23 mouse cellular contexts compared by ENCODE assay signal in genomic region chr9:53258199-53258598, GRCm38 (mm10). TPM values are rescaled to one million over a fixed set of nuclear protein-coding genes. Genes with fewer than 3 reads are reported as not detected.
DNase-seq lines count a peak whose midpoint lies in the region; ATAC-seq and TF ChIP-seq lines count a peak whose summit lies in the region.
"Had no signal": no experiment of that assay in that cellular context is flagged by ENCODE, and none has a peak within 500 bp of the region (broad histone marks: within the 10 kb centered on the region; RNA-seq: fewer than 3 reads in every experiment).

No protein-coding gene starts in this region.

- H3K4me2 ChIP-seq in lung, postnatal 0 days (replicated peaks; ENCODE audit: low read depth, low read length): no peak overlapping the region
- H3K4me2 ChIP-seq in embryonic facial prominence, embryonic 11.5 days (ENCODE audit: low read depth, low read length): no peak overlapping the region
- H3K4me2 ChIP-seq in limb, embryonic 13.5 days (replicated peaks): no peak overlapping the region
- no peak overlapping the region for H3K4me2 ChIP-seq in forebrain, embryonic 11.5 days (ENCODE audit: low read depth, low read length, severe bottlenecking)
- H3K4me2 ChIP-seq: forebrain, embryonic 12.5 days; hindbrain, embryonic 15.5 days; intestine, embryonic 15.5 days; limb, embryonic 12.5 days; neural tube, embryonic 15.5 days; stomach, embryonic 15.5 days had no signal

- H3K9ac ChIP-seq in lung, postnatal 0 days (replicated peaks; ENCODE audit: low read depth): no peak overlapping the region
- H3K9ac ChIP-seq in embryonic facial prominence, embryonic 11.5 days (replicated peaks; ENCODE audit: low read length): 0 out of 2 replicates have a peak overlapping the region, but pooled peaks have one; percentile 19
- peak overlapping the region; percentile 1; the same call in 1 of the 2 replicates for H3K9ac ChIP-seq in limb, embryonic 13.5 days
- no peak overlapping the region for H3K9ac ChIP-seq in forebrain, embryonic 11.5 days (ENCODE audit: low read length)
- H3K9ac ChIP-seq: forebrain, embryonic 12.5 days; hindbrain, embryonic 15.5 days; intestine, embryonic 15.5 days; limb, embryonic 12.5 days; liver, embryonic 14.5 days; neural tube, embryonic 15.5 days; stomach, embryonic 15.5 days had no signal

- TF ChIP-seq EP300 in lung, postnatal 0 days (IDR thresholded peaks at IDR 0.05): no peak

- no peaks in the 10 kb centered on the region for H3K27me3 ChIP-seq in lung, postnatal 0 days (replicated peaks; ENCODE audit: insufficient read depth, low read length)
- H3K27me3 ChIP-seq in embryonic facial prominence, embryonic 11.5 days (ENCODE audit: control insufficient read depth, insufficient read depth, low read length): no peaks in the 10 kb centered on the region
- no peaks in the 10 kb centered on the region for H3K27me3 ChIP-seq in limb, embryonic 13.5 days
- H3K27me3 ChIP-seq in forebrain, embryonic 11.5 days (ENCODE audit: control insufficient read depth, insufficient read depth, low read length): no peaks in the 10 kb centered on the region
- H3K27me3 ChIP-seq: forebrain, embryonic 12.5 days; hindbrain, embryonic 15.5 days; intestine, embryonic 15.5 days; limb, embryonic 12.5 days; neural tube, embryonic 15.5 days; Patski; stomach, embryonic 15.5 days had no signal

- H3K36me3 ChIP-seq in lung, postnatal 0 days (ENCODE audit: insufficient read depth, low read length): no peaks in the 10 kb centered on the region
- no peaks in the 10 kb centered on the region for H3K36me3 ChIP-seq in embryonic facial prominence, embryonic 11.5 days (replicated peaks; ENCODE audit: control insufficient read depth, insufficient read depth, low read depth, low read length)
- no peaks in the 10 kb centered on the region for H3K36me3 ChIP-seq in limb, embryonic 13.5 days
- no peaks in the 10 kb centered on the region for H3K36me3 ChIP-seq in forebrain, embryonic 11.5 days (ENCODE audit: control insufficient read depth, insufficient read depth, low read length)
- H3K36me3 ChIP-seq: forebrain, embryonic 12.5 days; hindbrain, embryonic 15.5 days; intestine, embryonic 15.5 days; limb, embryonic 12.5 days; neural tube, embryonic 15.5 days; stomach, embryonic 15.5 days had no signal

- H3K27ac ChIP-seq in lung, postnatal 0 days (ENCODE audit: low read length): 0 out of 2 replicates have a peak overlapping the region, but pooled peaks have one; percentile 54
- H3K27ac ChIP-seq in embryonic facial prominence, embryonic 11.5 days (replicated peaks; ENCODE audit: low read depth, low read length): no peak overlapping the region
- peak overlapping the region; percentile 34; the same call in 1 of the 2 replicates for H3K27ac ChIP-seq in limb, embryonic 13.5 days
- H3K27ac ChIP-seq in forebrain, embryonic 11.5 days (ENCODE audit: low read depth, low read length): no peak overlapping the region
- H3K27ac ChIP-seq: forebrain, embryonic 12.5 days; hindbrain, embryonic 15.5 days; intestine, embryonic 15.5 days; limb, embryonic 12.5 days; liver, embryonic 14.5 days; neural tube, embryonic 15.5 days; stomach, embryonic 15.5 days had no signal

- WGBS in lung, postnatal 0 days: 26% methylated on average over 6 of the region's 6 CpGs
- 18% methylated on average over 6 of the region's 6 CpGs for WGBS in embryonic facial prominence, embryonic 11.5 days
- 18% methylated on average over 6 of the region's 6 CpGs for WGBS in limb, embryonic 13.5 days
- WGBS in forebrain, embryonic 11.5 days: 55% methylated on average over 6 of the region's 6 CpGs

- H3K9me3 ChIP-seq in lung, postnatal 0 days (ENCODE audit: low read length): no peaks in the 10 kb centered on the region
- H3K9me3 ChIP-seq in embryonic facial prominence, embryonic 11.5 days (replicated peaks; ENCODE audit: control insufficient read depth, low read length): no peaks in the 10 kb centered on the region
- no peaks in the 10 kb centered on the region for H3K9me3 ChIP-seq in limb, embryonic 13.5 days
- H3K9me3 ChIP-seq in forebrain, embryonic 11.5 days (ENCODE audit: control insufficient read depth, low read length): no peaks in the 10 kb centered on the region
- H3K9me3 ChIP-seq: forebrain, embryonic 12.5 days; hindbrain, embryonic 15.5 days; intestine, embryonic 15.5 days; limb, embryonic 12.5 days; neural tube, embryonic 15.5 days; stomach, embryonic 15.5 days had no signal

- peaks cover 6% of the 10 kb centered on the region for H3K4me1 ChIP-seq in lung, postnatal 0 days (ENCODE audit: insufficient read depth, low read depth, low read length)
- no peaks in the 10 kb centered on the region for H3K4me1 ChIP-seq in embryonic facial prominence, embryonic 11.5 days (ENCODE audit: control insufficient read depth, insufficient read depth, low read length)
- H3K4me1 ChIP-seq in limb, embryonic 13.5 days: peaks cover 13% of the 10 kb centered on the region
- no peaks in the 10 kb centered on the region for H3K4me1 ChIP-seq in forebrain, embryonic 11.5 days (replicated peaks; ENCODE audit: control insufficient read depth, insufficient read depth, low read length)
- H3K4me1 ChIP-seq: hindbrain, embryonic 15.5 days; neural tube, embryonic 15.5 days; stomach, embryonic 15.5 days had no signal

- no peak for TF ChIP-seq CTCF in lung, postnatal 0 days (IDR thresholded peaks at IDR 0.05)

- ATAC-seq in frontal cortex, adult (ENCODE audit: low TSS enrichment): 0 out of 2 replicates have a peak, but pooled peaks have one; percentile 8
- ATAC-seq in lung, postnatal 0 days: peak; percentile 58
- ATAC-seq in embryonic facial prominence, embryonic 11.5 days (replicated peaks; ENCODE audit: insufficient number of reproducible peaks, low FRiP score, low TSS enrichment, low read depth): no peak
- ATAC-seq in limb, embryonic 13.5 days (ENCODE audit: low FRiP score, low read depth): peak; percentile 67; the same call in 1 of the 2 replicates
- no peak for ATAC-seq in forebrain, embryonic 11.5 days (replicated peaks; ENCODE audit: low FRiP score)
- ATAC-seq: intestine, embryonic 15.5 days; Patski had no signal

- no peak for DNase-seq in frontal cortex, postnatal 10 days (ENCODE audit: low spot score in 2 of 2)
- peak; percentile 44 for DNase-seq in lung, postnatal 0 days (ENCODE audit: low spot score)
- DNase-seq in lung, postnatal 25 days (ENCODE audit: low spot score): no peak
- peak; percentile 46 for DNase-seq in embryonic facial prominence, embryonic 11.5 days (ENCODE audit: low spot score)
- DNase-seq in heart, adult 8-10 months (ENCODE audit: low spot score): no peak
- DNase-seq in forebrain, embryonic 11.5 days (ENCODE audit: low spot score): no peak
- DNase-seq: cerebellum, adult 18-20 months; cerebellum, postnatal 25 days; heart, adult 18-20 months; kidney, adult 8-10 months; right cerebral cortex, postnatal 4 days; thymus, adult 18-20 months; thymus, postnatal 36 days had no signal

- H3K4me3 ChIP-seq in lung, postnatal 0 days (ENCODE audit: low read depth, low read length): no peak overlapping the region
- no peak overlapping the region for H3K4me3 ChIP-seq in embryonic facial prominence, embryonic 11.5 days (ENCODE audit: low read depth, low read length)
- H3K4me3 ChIP-seq in limb, embryonic 13.5 days: no peak overlapping the region
- H3K4me3 ChIP-seq in forebrain, embryonic 11.5 days (ENCODE audit: low read depth, low read length): no peak overlapping the region
- H3K4me3 ChIP-seq: forebrain, embryonic 12.5 days; hindbrain, embryonic 15.5 days; intestine, embryonic 15.5 days; limb, embryonic 12.5 days; neural tube, embryonic 15.5 days; stomach, embryonic 15.5 days had no signal

RNA-seq across cellular contexts. Expression of gene Ddx10, which starts 10.3 kb away (rescaled TPM):
- polyA plus RNA-seq in lung, postnatal 0 days (2015; fragmentation: Nextera tagmentation; extraction: Ambion mirVana): 14.2 and 16.5 TPM in 2 replicates
- 33.7 and 37.4 TPM in 2 replicates for polyA plus RNA-seq in embryonic facial prominence, embryonic 11.5 days (2014; fragmentation: Nextera tagmentation; extraction: Ambion mirVana)
- 28.6 and 29.9 TPM in 2 replicates for polyA plus RNA-seq in limb, embryonic 13.5 days (2015; fragmentation: Nextera tagmentation; extraction: Ambion mirVana)
- total RNA-seq in heart, adult 8-10 months (2022): 10 to 100 TPM in 1 of 4 experiments, 1 to 10 TPM in 3; 9.5 to 10.5 (median 9.7) TPM
- 27.9 and 32.2 TPM in 2 replicates for polyA plus RNA-seq in forebrain, embryonic 11.5 days (2014; fragmentation: Nextera tagmentation; extraction: Ambion mirVana)

RNA-seq across cellular contexts. Expression of gene Exph5, which starts 43.3 kb away (rescaled TPM):
- polyA plus RNA-seq in lung, postnatal 0 days (2015; fragmentation: Nextera tagmentation; extraction: Ambion mirVana): 7.2 and 8.1 TPM in 2 replicates
- polyA plus RNA-seq in embryonic facial prominence, embryonic 11.5 days (2014; fragmentation: Nextera tagmentation; extraction: Ambion mirVana): 0.85 and 0.98 TPM in 2 replicates
- polyA plus RNA-seq in limb, embryonic 13.5 days (2015; fragmentation: Nextera tagmentation; extraction: Ambion mirVana): 0.97 and 1.2 TPM in 2 replicates
- total RNA-seq in heart, adult 8-10 months (2022): under 1 TPM; 0.13 to 0.56 (median 0.24) TPM
- 0.64 and 1.0 TPM in 2 replicates for polyA plus RNA-seq in forebrain, embryonic 11.5 days (2014; fragmentation: Nextera tagmentation; extraction: Ambion mirVana)

Comparison
In these comparisons a context has a peak if more than half of its experiments do, and no peak if none do; other contexts are left out.
1. DNase-seq: peak in lung, postnatal 0 days (single experiment) and embryonic facial prominence, embryonic 11.5 days (single experiment); none in frontal cortex, postnatal 10 days (0 of 2), lung, postnatal 25 days (single experiment), heart, adult 8-10 months (single experiment) and forebrain, embryonic 11.5 days (single experiment).
2. ATAC-seq: peak in frontal cortex, adult (single experiment), lung, postnatal 0 days (single experiment) and limb, embryonic 13.5 days (single experiment); none in embryonic facial prominence, embryonic 11.5 days (single experiment) and forebrain, embryonic 11.5 days (single experiment).
3. H3K27ac ChIP-seq: peak in lung, postnatal 0 days (single experiment) and limb, embryonic 13.5 days (single experiment); none in embryonic facial prominence, embryonic 11.5 days (single experiment) and forebrain, embryonic 11.5 days (single experiment).
4. H3K9ac ChIP-seq: peak in embryonic facial prominence, embryonic 11.5 days (single experiment) and limb, embryonic 13.5 days (single experiment); none in lung, postnatal 0 days (single experiment) and forebrain, embryonic 11.5 days (single experiment).